16 mouse cellular contexts compared by ENCODE assay signal in genomic region chr1:41888966-41889365, GRCm38 (mm10).
DNase-seq lines count a peak whose midpoint lies in the region; ATAC-seq lines count a peak whose summit lies in the region.
"Had no signal": no experiment of that assay in that cellular context is flagged by ENCODE, and none has a peak within 500 bp of the region (broad histone marks: within the 10 kb centered on the region; RNA-seq: fewer than 3 reads in every experiment).

No protein-coding gene starts in this region.

- DNase-seq in hindbrain, embryonic 11.5 days (ENCODE audit: low spot score) = peak; percentile 15
- peak; percentile 32 for DNase-seq in neural tube, embryonic 11.5 days (ENCODE audit: low spot score)
- no peak for DNase-seq in yolk sac, embryonic 10.5 days (ENCODE audit: low spot score)
- DNase-seq in urinary bladder, postnatal 25 days (ENCODE audit: low spot score) = no peak
- DNase-seq: cerebellum, adult 9-11 months; gastrocnemius, postnatal 36 days; heart, postnatal 14 days; liver; lung, adult 18-20 months; lung, postnatal 36 days; right cerebral cortex, adult 18-20 months; thymus, adult 18-20 months had no signal

- ATAC-seq in hindbrain, embryonic 11.5 days (ENCODE audit: low FRiP score) = no peak
- no peak for ATAC-seq in hindbrain, embryonic 16.5 days
- ATAC-seq in neural tube, embryonic 11.5 days (ENCODE audit: insufficient read depth, low FRiP score, low TSS enrichment) = no peak
- ATAC-seq in neural tube, embryonic 15.5 days (ENCODE audit: low FRiP score) = no peak
- no peak for ATAC-seq in forebrain, embryonic 15.5 days (replicated peaks)

- H3K36me3 ChIP-seq in hindbrain, embryonic 11.5 days (ENCODE audit: control insufficient read depth, insufficient read depth, low read length) = no peaks in the 10 kb centered on the region
- H3K36me3 ChIP-seq in hindbrain, embryonic 16.5 days (ENCODE audit: control insufficient read depth, insufficient read depth, low read length) = no peaks in the 10 kb centered on the region
- no peaks in the 10 kb centered on the region for H3K36me3 ChIP-seq in neural tube, embryonic 11.5 days (ENCODE audit: control insufficient read depth, insufficient read depth, low read length)
- H3K36me3 ChIP-seq in neural tube, embryonic 15.5 days = no peaks in the 10 kb centered on the region
- no peaks in the 10 kb centered on the region for H3K36me3 ChIP-seq in forebrain, embryonic 15.5 days
- H3K36me3 ChIP-seq: heart, embryonic 10.5 days had no signal

- no peak overlapping the region for H3K4me3 ChIP-seq in hindbrain, embryonic 11.5 days (ENCODE audit: low read depth, low read length)
- H3K4me3 ChIP-seq in hindbrain, embryonic 16.5 days (ENCODE audit: low read length) = no peak overlapping the region
- no peak overlapping the region for H3K4me3 ChIP-seq in neural tube, embryonic 11.5 days (ENCODE audit: low read depth, low read length)
- no peak overlapping the region for H3K4me3 ChIP-seq in neural tube, embryonic 15.5 days (replicated peaks)
- H3K4me3 ChIP-seq in forebrain, embryonic 15.5 days = no peak overlapping the region
- H3K4me3 ChIP-seq: heart, embryonic 10.5 days had no signal

- WGBS in hindbrain, embryonic 11.5 days = 25% methylated on average over 5 of the region's 5 CpGs
- 42% methylated on average over 5 of the region's 5 CpGs for WGBS in hindbrain, embryonic 16.5 days
- WGBS in neural tube, embryonic 11.5 days = 10% methylated on average over 5 of the region's 5 CpGs
- WGBS in neural tube, embryonic 15.5 days = 25% methylated on average over 5 of the region's 5 CpGs
- WGBS in forebrain, embryonic 15.5 days = 30% methylated on average over 5 of the region's 5 CpGs

- no peaks in the 10 kb centered on the region for H3K27me3 ChIP-seq in hindbrain, embryonic 11.5 days (ENCODE audit: control insufficient read depth, insufficient read depth, low read length)
- no peaks in the 10 kb centered on the region for H3K27me3 ChIP-seq in hindbrain, embryonic 16.5 days (replicated peaks; ENCODE audit: control insufficient read depth, insufficient read depth, low read length)
- H3K27me3 ChIP-seq in neural tube, embryonic 11.5 days (ENCODE audit: control insufficient read depth, insufficient read depth, low read length) = no peaks in the 10 kb centered on the region
- no peaks in the 10 kb centered on the region for H3K27me3 ChIP-seq in neural tube, embryonic 15.5 days (replicated peaks)
- H3K27me3 ChIP-seq in forebrain, embryonic 15.5 days = no peaks in the 10 kb centered on the region

- no peaks in the 10 kb centered on the region for H3K9me3 ChIP-seq in hindbrain, embryonic 11.5 days (ENCODE audit: control insufficient read depth, low read length)
- no peaks in the 10 kb centered on the region for H3K9me3 ChIP-seq in hindbrain, embryonic 16.5 days (ENCODE audit: control insufficient read depth, low read length)
- no peaks in the 10 kb centered on the region for H3K9me3 ChIP-seq in neural tube, embryonic 11.5 days (ENCODE audit: control insufficient read depth, low read length)
- H3K9me3 ChIP-seq in neural tube, embryonic 15.5 days (replicated peaks) = no peaks in the 10 kb centered on the region
- no peaks in the 10 kb centered on the region for H3K9me3 ChIP-seq in forebrain, embryonic 15.5 days
- H3K9me3 ChIP-seq: heart, embryonic 10.5 days had no signal

- H3K4me2 ChIP-seq in hindbrain, embryonic 11.5 days (replicated peaks; ENCODE audit: low read depth, low read length) = no peak overlapping the region
- no peak overlapping the region for H3K4me2 ChIP-seq in hindbrain, embryonic 16.5 days (ENCODE audit: low read length)
- H3K4me2 ChIP-seq in neural tube, embryonic 11.5 days (ENCODE audit: low read depth) = no peak overlapping the region
- H3K4me2 ChIP-seq in neural tube, embryonic 15.5 days = no peak overlapping the region
- 0 out of 2 replicates have a peak overlapping the region, but pooled peaks have one; percentile 3 for H3K4me2 ChIP-seq in forebrain, embryonic 15.5 days (replicated peaks)

- H3K27ac ChIP-seq in hindbrain, embryonic 11.5 days (ENCODE audit: low read depth, low read length) = no peak overlapping the region
- H3K27ac ChIP-seq in hindbrain, embryonic 16.5 days (ENCODE audit: low read depth, low read length) = no peak overlapping the region
- H3K27ac ChIP-seq in neural tube, embryonic 11.5 days (ENCODE audit: low read depth, low read length) = no peak overlapping the region
- H3K27ac ChIP-seq in neural tube, embryonic 15.5 days (replicated peaks) = no peak overlapping the region
- H3K27ac ChIP-seq in forebrain, embryonic 15.5 days (replicated peaks) = peak overlapping the region; percentile 70; the same call in 1 of the 2 replicates
- H3K27ac ChIP-seq: heart, embryonic 10.5 days had no signal

- H3K9ac ChIP-seq in hindbrain, embryonic 11.5 days (ENCODE audit: low read depth, low read length) = no peak overlapping the region
- no peak overlapping the region for H3K9ac ChIP-seq in hindbrain, embryonic 16.5 days (ENCODE audit: low read depth, low read length)
- H3K9ac ChIP-seq in neural tube, embryonic 11.5 days (ENCODE audit: low read length) = no peak overlapping the region
- no peak overlapping the region for H3K9ac ChIP-seq in neural tube, embryonic 15.5 days (replicated peaks)
- no peak overlapping the region for H3K9ac ChIP-seq in forebrain, embryonic 15.5 days (replicated peaks)

- H3K4me1 ChIP-seq in hindbrain, embryonic 11.5 days (replicated peaks; ENCODE audit: control insufficient read depth, insufficient read depth, low read length) = 0 out of 2 replicates have a peak, but pooled peaks cover 4% of the 10 kb centered on the region
- peaks cover 10% of the 10 kb centered on the region for H3K4me1 ChIP-seq in hindbrain, embryonic 16.5 days (ENCODE audit: control insufficient read depth, insufficient read depth, low read depth, low read length)
- H3K4me1 ChIP-seq in neural tube, embryonic 11.5 days (ENCODE audit: control insufficient read depth, insufficient read depth, low read length) = peaks cover 25% of the 10 kb centered on the region
- peaks cover 9% of the 10 kb centered on the region; the same call in 1 of the 2 replicates for H3K4me1 ChIP-seq in neural tube, embryonic 15.5 days
- peaks cover 47% of the 10 kb centered on the region for H3K4me1 ChIP-seq in forebrain, embryonic 15.5 days

Comparison
In these comparisons a context has a peak if more than half of its experiments do, and no peak if none do; other contexts are left out.
1. DNase-seq: peak in hindbrain, embryonic 11.5 days (single experiment) and neural tube, embryonic 11.5 days (single experiment); none in yolk sac, embryonic 10.5 days (single experiment) and urinary bladder, postnatal 25 days (single experiment).